In genomic region chr5:65284171-65284570, GRCm38 (mm10) we compare ENCODE assay signal across 10 mouse cellular contexts. TPM values are rescaled to one million over a fixed set of nuclear protein-coding genes. Genes with fewer than 3 reads are reported as not detected.
DNase-seq lines count a peak whose midpoint lies in the region; ATAC-seq and TF ChIP-seq lines count a peak whose summit lies in the region.
"Had no signal": no experiment of that assay in that cellular context is flagged by ENCODE, and none has a peak within 500 bp of the region (broad histone marks: within the 10 kb centered on the region; RNA-seq: fewer than 3 reads in every experiment).

No protein-coding gene starts in this region.

- TF ChIP-seq CTCF in midbrain, postnatal 0 days (IDR thresholded peaks at IDR 0.05), result peak; percentile 45

- H3K4me3 ChIP-seq in midbrain, postnatal 0 days (ENCODE audit: low read depth, low read length), result no peak overlapping the region
- H3K4me3 ChIP-seq in midbrain, embryonic 16.5 days (ENCODE audit: low read depth, low read length), result no peak overlapping the region
- H3K4me3 ChIP-seq: hindbrain, embryonic 15.5 days; neural tube, embryonic 12.5 days had no signal

- no peaks in the 10 kb centered on the region for H3K27me3 ChIP-seq in midbrain, postnatal 0 days (ENCODE audit: insufficient read depth, low read length)
- H3K27me3 ChIP-seq in midbrain, embryonic 16.5 days (ENCODE audit: control insufficient read depth, insufficient read depth, low read depth, low read length), result no peaks in the 10 kb centered on the region
- H3K27me3 ChIP-seq: hindbrain, embryonic 15.5 days; neural tube, embryonic 12.5 days had no signal

- H3K27ac ChIP-seq in midbrain, postnatal 0 days (ENCODE audit: low read depth, low read length), result no peak overlapping the region
- H3K27ac ChIP-seq in midbrain, embryonic 16.5 days (ENCODE audit: low read length), result no peak overlapping the region
- H3K27ac ChIP-seq: hindbrain, embryonic 15.5 days; neural tube, embryonic 12.5 days had no signal

- H3K36me3 ChIP-seq in midbrain, postnatal 0 days (ENCODE audit: insufficient read depth, low read length), result peaks cover 18% of the 10 kb centered on the region; the same call in 1 of the 2 replicates
- H3K36me3 ChIP-seq in midbrain, embryonic 16.5 days (ENCODE audit: control insufficient read depth, insufficient read depth, low read length), result peaks cover 6% of the 10 kb centered on the region

- WGBS in midbrain, postnatal 0 days, result 98% methylated on average over 3 of the region's 3 CpGs
- 93% methylated on average over 3 of the region's 3 CpGs for WGBS in midbrain, embryonic 16.5 days

- H3K9ac ChIP-seq in midbrain, postnatal 0 days (replicated peaks; ENCODE audit: low read length, poor library complexity, severe bottlenecking), result no peak overlapping the region
- H3K9ac ChIP-seq in midbrain, embryonic 16.5 days (ENCODE audit: low read depth, low read length), result no peak overlapping the region
- H3K9ac ChIP-seq: hindbrain, embryonic 15.5 days; neural tube, embryonic 12.5 days had no signal

- peak; percentile 26 to 46 for DNase-seq in cerebellum, postnatal 14 days
- no peak for DNase-seq in cerebellum, adult 9-11 months
- no peak for DNase-seq in midbrain, postnatal 0 days (ENCODE audit: low spot score)
- DNase-seq in forelimb bud, embryonic 11.5 days (ENCODE audit: low read depth, low spot score), result peak; percentile 11
- peak; percentile 39 for DNase-seq in thymus, postnatal 25 days
- no peak for DNase-seq in gastrocnemius, adult 8-10 months (ENCODE audit: low spot score in 2 of 2)

- H3K4me1 ChIP-seq in midbrain, postnatal 0 days (ENCODE audit: insufficient read depth, low read length), result no peaks in the 10 kb centered on the region
- no peaks in the 10 kb centered on the region for H3K4me1 ChIP-seq in midbrain, embryonic 16.5 days (ENCODE audit: control insufficient read depth, insufficient read depth, low read length)
- H3K4me1 ChIP-seq: neural tube, embryonic 12.5 days had no signal

- no peaks in the 10 kb centered on the region for H3K9me3 ChIP-seq in midbrain, postnatal 0 days (ENCODE audit: low read length)
- H3K9me3 ChIP-seq in midbrain, embryonic 16.5 days (replicated peaks; ENCODE audit: control insufficient read depth, low read length, poor library complexity, severe bottlenecking), result no peaks in the 10 kb centered on the region
- H3K9me3 ChIP-seq: hindbrain, embryonic 15.5 days; neural tube, embryonic 12.5 days had no signal

- ATAC-seq in midbrain, postnatal 0 days (ENCODE audit: low FRiP score), result no peak
- ATAC-seq in midbrain, embryonic 16.5 days, result no peak
- ATAC-seq in megakaryocyte, adult 5-6 weeks (ENCODE audit: poor library complexity, severe bottlenecking), result no peak

- H3K4me2 ChIP-seq in midbrain, postnatal 0 days (ENCODE audit: low read depth, low read length, poor library complexity, severe bottlenecking), result no peak overlapping the region
- H3K4me2 ChIP-seq in midbrain, embryonic 16.5 days (ENCODE audit: low read length), result no peak overlapping the region
- H3K4me2 ChIP-seq: hindbrain, embryonic 15.5 days; neural tube, embryonic 12.5 days had no signal

RNA-seq across cellular contexts. Expression of gene Rfc1, which starts 51.3 kb away (rescaled TPM):
- total RNA-seq in midbrain, postnatal 0 days (2014; rRNA removed), result 13.7 and 22.7 TPM in 2 replicates
- 19.5 and 27.7 TPM in 2 replicates for polyA plus RNA-seq in midbrain, postnatal 0 days (2015; fragmentation: Nextera tagmentation; extraction: Ambion mirVana)
- 26.5 and 29.2 TPM in 2 replicates for polyA plus RNA-seq in midbrain, embryonic 16.5 days (2015; fragmentation: Nextera tagmentation; extraction: Ambion mirVana)
- 10 to 100 TPM; 23.6 to 32.0 (median 28.3) TPM for total RNA-seq in gastrocnemius, adult 8-10 months (2022)
- total RNA-seq in megakaryocyte, adult 5-6 weeks (2015), result 38.5 and 39.7 TPM in 2 replicates
- total RNA-seq in megakaryocyte, adult 5-6 weeks (2017), result 77.6 and 92.3 TPM in 2 replicates

Comparison
In these comparisons a context has a peak if more than half of its experiments do, and no peak if none do; other contexts are left out.
1. DNase-seq: peak in cerebellum, postnatal 14 days (2 of 2), forelimb bud, embryonic 11.5 days (single experiment) and thymus, postnatal 25 days (single experiment); none in cerebellum, adult 9-11 months (single experiment), midbrain, postnatal 0 days (single experiment) and gastrocnemius, adult 8-10 months (0 of 2).